Mouse (Mus musculus) G1E-ER4 (cell line): ENCODE results near the gene Gfap. TPM values are rescaled to one million over a fixed set of nuclear protein-coding genes. Genes with fewer than 3 reads are reported as not detected.

ENCODE experiments used
- GATA1 ChIP-seq: IDR thresholded peaks from one replicate; pipeline ENCODE4 v1.8.0; 2012; ENCODE audit warnings: low read length, inconsistent platforms
- polyA plus RNA-seq: library from polyadenylated mRNA; stranded (reverse); fragments of >175 nt; gene quantifications from 2 replicates; pipeline ENCODE4 v1.2.3, GENCODE M21; 2012

Gene Gfap
- polyA plus RNA-seq, 1 experiment, result 0.02 TPM

GRCm38 (mm10) chr11:102915380-102915779, 14.7 kb upstream of the Gfap start:
- no peak for TF ChIP-seq GATA1

- TF ChIP-seq GATA1, result no peak
These were observed 10.7 kb upstream of the Gfap start for GRCm38 (mm10) chr11:102911376-102911775.

- no peak for TF ChIP-seq GATA1
These were observed 2.9 kb upstream of the Gfap start for GRCm38 (mm10) chr11:102903654-102904053.

DNA sequence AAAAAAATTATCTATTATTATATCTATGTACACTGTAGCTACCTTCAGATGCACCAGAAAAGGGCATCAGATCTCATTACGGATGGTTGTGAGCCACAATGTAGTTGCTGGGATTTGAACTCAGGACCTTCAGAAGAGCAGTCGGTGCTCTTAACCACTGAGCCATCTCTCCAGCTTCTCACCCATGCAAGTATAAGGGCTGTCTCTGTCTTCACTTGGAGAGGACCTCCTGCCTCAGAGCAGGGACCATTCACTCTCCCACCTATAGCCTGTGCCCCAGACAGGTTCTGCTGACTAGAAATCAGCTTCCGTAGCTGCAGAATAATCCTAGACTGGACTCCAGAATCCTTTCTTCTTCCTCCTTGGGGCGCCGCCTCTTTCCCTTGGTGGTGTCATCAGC, 1.4 kb upstream of the Gfap start:
- TF ChIP-seq GATA1, result no peak

GRCm38 (mm10) chr11:102901199-102901598, 487 bp upstream of the Gfap start:
- no peak for TF ChIP-seq GATA1

- no peak for TF ChIP-seq GATA1
These were observed 2.3 kb downstream of the Gfap start for GRCm38 (mm10) chr11:102898408-102898807.

GRCm38 (mm10) chr11:102896641-102897040, 4.1 kb downstream of the Gfap start:
- no peak for TF ChIP-seq GATA1

DNA sequence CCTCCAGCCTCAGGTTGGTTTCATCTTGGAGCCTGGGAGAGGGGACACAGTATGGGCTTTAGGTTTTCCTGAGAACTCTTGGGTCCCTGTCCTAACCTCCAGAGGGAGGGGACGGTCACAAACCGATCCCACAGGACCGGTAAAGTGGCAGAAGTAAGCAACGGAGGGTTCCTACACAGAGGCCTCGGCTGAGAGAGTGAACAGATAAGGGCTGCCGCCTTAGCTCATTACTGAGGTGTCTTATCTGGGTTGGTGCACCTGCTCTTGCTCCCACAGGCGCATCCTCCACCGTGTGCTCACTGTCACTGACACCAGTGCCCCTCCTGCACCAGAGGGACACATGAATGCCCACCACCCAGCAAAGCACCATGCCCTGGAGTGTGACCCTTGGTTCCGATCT, 4.9 kb downstream of the Gfap start:
- TF ChIP-seq GATA1, result no peak

- TF ChIP-seq GATA1, result no peak
These were observed 6.0 kb downstream of the Gfap start for GRCm38 (mm10) chr11:102894716-102895115.

GRCm38 (mm10) chr11:102893015-102893651, 7.6 kb downstream of the Gfap start:
- TF ChIP-seq GATA1, result no peak

DNA sequence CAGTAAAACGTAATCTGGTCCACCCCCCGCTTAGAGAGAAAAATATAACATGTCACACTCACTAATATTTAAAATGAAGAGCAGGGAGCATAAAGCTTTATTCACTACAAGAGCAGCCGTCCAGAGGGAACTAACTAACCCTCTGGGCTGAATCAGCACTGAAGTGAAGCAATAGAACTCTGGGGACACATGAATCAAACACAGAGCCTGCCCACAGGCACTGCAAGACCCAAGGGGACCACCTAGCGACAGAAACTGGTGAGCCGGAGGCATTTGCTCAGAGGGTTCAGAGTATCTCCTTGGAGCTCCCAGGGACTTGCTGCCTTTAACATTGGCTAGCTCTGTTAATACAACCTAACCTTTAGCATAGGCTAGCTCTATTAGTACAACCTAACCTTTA, 10.6 kb downstream of the Gfap start:
- no peak for TF ChIP-seq GATA1

- TF ChIP-seq GATA1, result no peak
These were observed 12.6 kb downstream of the Gfap start for GRCm38 (mm10) chr11:102888135-102888534.

GRCm38 (mm10) chr11:102887433-102887832, 13.3 kb downstream of the Gfap start:
- TF ChIP-seq GATA1, result no peak

DNA sequence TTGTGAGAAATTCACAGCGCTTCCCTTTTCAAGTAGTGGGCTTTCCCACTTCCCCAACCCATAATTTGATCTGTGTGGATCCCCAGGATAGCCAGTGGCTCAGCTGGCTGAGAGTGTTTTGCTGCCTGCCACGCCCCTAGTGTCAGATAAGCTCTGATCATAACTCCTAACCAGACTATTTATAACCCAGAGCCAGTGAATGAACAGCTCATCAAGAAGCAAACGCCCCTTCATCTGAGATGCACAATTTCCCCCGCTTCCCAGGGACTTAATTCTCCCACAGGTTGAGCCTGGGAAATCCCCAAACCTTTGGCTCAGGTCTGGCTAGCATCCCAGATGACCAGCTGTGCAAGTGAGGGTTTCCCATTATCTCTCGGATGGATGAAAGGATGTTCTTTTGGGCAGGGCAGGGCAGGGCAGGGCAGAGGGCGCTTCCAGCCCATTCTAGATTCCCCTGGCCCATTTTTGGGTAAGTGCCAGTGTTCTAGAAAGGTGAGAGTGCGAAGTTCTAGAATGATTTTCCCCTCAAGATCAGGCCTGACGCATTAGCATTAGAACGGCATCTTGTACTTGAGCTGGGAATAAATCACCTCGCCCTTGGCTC, 16.0 kb downstream of the Gfap start, which contains the start of gene Fam187a:
Gene Fam187a, plus strand, starts transcription at position 554 of the 604 bp plus-strand sequence.
- no peak for TF ChIP-seq GATA1

DNA sequence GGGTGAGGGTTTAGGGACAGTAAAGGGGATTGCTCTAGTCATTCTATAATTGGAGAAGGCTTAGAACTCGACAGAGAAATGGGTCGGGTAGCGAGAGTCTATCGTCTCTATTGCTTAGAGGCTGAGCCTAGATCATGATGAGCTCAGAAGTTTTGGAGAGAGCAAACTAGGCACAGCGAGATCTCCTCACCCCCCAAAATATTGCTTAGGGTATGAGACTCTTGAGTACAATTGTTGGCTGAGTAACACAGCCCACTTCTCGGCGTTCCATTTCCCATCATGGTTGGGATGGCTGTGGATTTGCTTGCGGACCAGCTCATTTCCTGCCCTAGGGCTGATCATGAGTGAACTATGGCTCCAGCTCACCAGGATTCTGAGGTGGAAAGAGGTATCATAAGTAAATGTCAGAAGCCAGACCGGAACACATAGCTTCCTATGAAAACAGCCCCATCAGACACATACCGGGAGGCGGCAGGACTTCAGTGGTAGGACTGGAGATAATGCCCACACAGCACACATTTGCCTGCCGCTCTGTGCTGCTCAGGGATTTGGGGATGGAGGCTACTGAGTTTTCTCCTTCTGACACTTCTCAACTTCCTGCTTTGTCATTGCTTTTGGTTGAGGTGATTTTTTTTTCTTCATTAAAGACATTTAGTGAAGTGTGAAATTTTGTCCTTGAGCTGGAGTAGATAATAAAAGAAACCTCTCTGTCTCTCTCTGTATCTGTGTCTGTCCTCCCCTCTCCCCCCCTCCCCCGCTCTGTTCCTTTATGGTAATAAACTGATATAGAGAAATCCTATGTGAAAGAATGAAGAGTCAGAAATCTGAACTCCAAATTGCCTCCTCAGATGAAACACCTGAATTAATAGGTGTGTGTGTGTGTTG, 19.2 kb downstream of the Gfap start:
- TF ChIP-seq GATA1, result no peak

DNA sequence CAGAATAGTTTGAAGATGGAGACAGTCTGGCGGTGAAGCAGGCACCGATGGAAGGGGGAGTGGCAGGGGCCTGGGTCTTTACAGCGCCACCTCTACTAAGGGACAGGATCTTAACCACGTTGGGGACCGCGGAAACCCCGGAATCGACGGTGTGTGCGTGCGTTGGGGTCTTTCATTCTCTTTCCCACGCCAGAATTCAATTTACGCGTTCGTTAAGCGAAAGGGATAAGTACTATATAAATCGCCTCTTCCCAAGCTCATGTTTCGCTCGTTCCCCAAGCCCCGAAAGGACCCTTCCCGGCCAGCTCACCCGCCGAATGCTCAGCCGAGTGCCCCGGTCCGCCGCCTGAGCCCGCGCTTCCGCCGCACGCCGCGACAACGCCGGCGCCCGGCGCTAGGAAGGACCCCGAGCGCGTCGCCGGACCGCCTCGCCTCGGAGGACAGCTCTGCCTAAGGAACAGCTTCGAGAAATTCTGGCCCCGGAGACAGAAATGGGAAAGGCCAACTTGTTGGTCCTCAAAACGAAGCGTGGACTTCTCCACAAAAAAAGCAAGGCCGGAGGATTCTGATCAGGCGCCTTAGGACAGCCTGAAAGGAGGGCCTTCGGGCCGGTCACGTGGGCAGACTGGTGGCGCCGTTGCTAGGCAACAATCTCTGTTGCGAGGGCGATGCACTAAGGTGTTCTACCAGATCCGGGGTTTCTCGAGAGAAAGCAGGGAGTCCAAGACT, 20.0 kb downstream of the Gfap start, which contains the start of the genes Eftud2 and Ccdc103:
Gene Eftud2, minus strand, starts transcription at position 401 of the 729 bp plus-strand sequence.
Gene Ccdc103, plus strand, starts transcription at position 620 of the 729 bp plus-strand sequence.
- peak; percentile 43 for TF ChIP-seq GATA1
